8 mouse cellular contexts compared by ENCODE assay signal in genomic region chr6:43665677-43666546, GRCm38 (mm10). TPM values are rescaled to one million over a fixed set of nuclear protein-coding genes. Genes with fewer than 3 reads are reported as not detected.
DNase-seq lines count a peak whose midpoint lies in the region; ATAC-seq lines count a peak whose summit lies in the region.

Gene Tpk1, minus strand, starts transcription at chr6:43666278.

- H3K36me3 ChIP-seq in hindbrain, embryonic 14.5 days (replicated peaks; ENCODE audit: control insufficient read depth, insufficient read depth) = no peaks in the 10 kb centered on the region

- peak within 1 kb of the TSS; percentile 97 for H3K27ac ChIP-seq in hindbrain, embryonic 14.5 days

- no peaks in the 10 kb centered on the region for H3K27me3 ChIP-seq in hindbrain, embryonic 14.5 days (ENCODE audit: control insufficient read depth, insufficient read depth, low read length)

- peak within 1 kb of the TSS; percentile 65 for H3K4me2 ChIP-seq in hindbrain, embryonic 14.5 days (replicated peaks)

- 0 out of 2 replicates have a peak, but pooled peaks cover 5% of the 10 kb centered on the region for H3K9me3 ChIP-seq in hindbrain, embryonic 14.5 days (ENCODE audit: control insufficient read depth, low read length)

- ATAC-seq in hindbrain, embryonic 14.5 days (ENCODE audit: low FRiP score) = peak; percentile 99

- H3K9ac ChIP-seq in hindbrain, embryonic 14.5 days = peak within 1 kb of the TSS; percentile 85

- DNase-seq in R1 (ENCODE audit: low read depth, low spot score) = peak; percentile 92
- peak; percentile 95 to 98 for DNase-seq in cerebellum, postnatal 25 days
- DNase-seq in frontal cortex, postnatal 25 days (ENCODE audit: low spot score in 2 of 2) = peak; percentile 74 to 87
- DNase-seq in hindbrain, embryonic 14.5 days (ENCODE audit: low spot score) = peak; percentile 98
- peak; percentile 93 for DNase-seq in layer of hippocampus, postnatal 36 days
- peak; percentile 95 for DNase-seq in lung, postnatal 36 days
- DNase-seq in retina, postnatal 1 day = peak; percentile 98
- DNase-seq in urinary bladder, adult 18-20 months (ENCODE audit: low spot score in 2 of 2) = peak; percentile 80 to 87

- 0 out of 2 replicates have a peak, but pooled peaks cover 4% of the 10 kb centered on the region for H3K4me1 ChIP-seq in hindbrain, embryonic 14.5 days (replicated peaks; ENCODE audit: control insufficient read depth, insufficient read depth, low read length)

- H3K4me3 ChIP-seq in hindbrain, embryonic 14.5 days (replicated peaks; ENCODE audit: low read length) = peak within 1 kb of the TSS; percentile 54

- WGBS in hindbrain, embryonic 14.5 days = under 1% methylated on average over 61 of the region's 63 CpGs

RNA-seq across cellular contexts. Expression of gene Tpk1, which starts in this region (rescaled TPM):
- polyA plus RNA-seq in hindbrain, embryonic 14.5 days (2014; fragmentation: Nextera tagmentation; extraction: Ambion mirVana) = 5.1 and 5.3 TPM in 2 replicates
- total RNA-seq in layer of hippocampus, postnatal 36 days (2021) = 1 to 10 TPM; 1.6 to 2.5 TPM

Comparison
In these comparisons a context has a peak if more than half of its experiments do, and no peak if none do; other contexts are left out.
1. Peak in every context shown above with its lines: DNase-seq, ATAC-seq, H3K4me3 ChIP-seq and H3K27ac ChIP-seq.